In genomic region chr11:72402017-72402416, GRCm38 (mm10) we compare ENCODE assay signal across 16 mouse cellular contexts. TPM values are rescaled to one million over a fixed set of nuclear protein-coding genes. Genes with fewer than 3 reads are reported as not detected.
DNase-seq lines count a peak whose midpoint lies in the region; ATAC-seq and TF ChIP-seq lines count a peak whose summit lies in the region.
"Had no signal": no experiment of that assay in that cellular context is flagged by ENCODE, and none has a peak within 500 bp of the region (broad histone marks: within the 10 kb centered on the region; RNA-seq: fewer than 3 reads in every experiment).

No protein-coding gene starts in this region.

- H3K4me3 ChIP-seq in heart, embryonic 16.5 days (ENCODE audit: low read length) = no peak overlapping the region
- no peak overlapping the region for H3K4me3 ChIP-seq in ES-Bruce4 (ENCODE audit: low read depth, low read length)
- no peak overlapping the region for H3K4me3 ChIP-seq in kidney, embryonic 16.5 days (ENCODE audit: low read length)
- H3K4me3 ChIP-seq: erythroblast, embryonic 14.5 days had no signal

- TF ChIP-seq EP300 in ES-Bruce4 (IDR thresholded peaks at IDR 0.05; ENCODE audit: insufficient read depth, low read depth, low read length) = no peak

- no peak; the same call in 1 of the 2 replicates for ATAC-seq in heart, embryonic 16.5 days (replicated peaks; ENCODE audit: extremely low read depth, insufficient read depth, low FRiP score)
- ATAC-seq in kidney, embryonic 16.5 days (ENCODE audit: low FRiP score, low TSS enrichment) = peak; percentile 77
- ATAC-seq: CD4-positive, CD25-positive, alpha-beta regulatory T cell, adult 4 months had no signal

- H3K36me3 ChIP-seq in heart, embryonic 16.5 days (ENCODE audit: control insufficient read depth, insufficient read depth) = peaks cover 25% of the 10 kb centered on the region
- peaks cover 2% of the 10 kb centered on the region; the same call in 1 of the 2 replicates for H3K36me3 ChIP-seq in ES-Bruce4 (ENCODE audit: control insufficient read depth, insufficient read depth, low read length, poor library complexity, severe bottlenecking)
- H3K36me3 ChIP-seq in kidney, embryonic 16.5 days (ENCODE audit: insufficient read depth, low read length) = peaks cover 21% of the 10 kb centered on the region

- H3K9me3 ChIP-seq in heart, embryonic 16.5 days (replicated peaks; ENCODE audit: control insufficient read depth, low read length) = no peaks in the 10 kb centered on the region
- H3K9me3 ChIP-seq in ES-Bruce4 (replicated peaks; ENCODE audit: control insufficient read depth, insufficient read depth, low read length, poor library complexity, severe bottlenecking) = no peaks in the 10 kb centered on the region
- no peaks in the 10 kb centered on the region for H3K9me3 ChIP-seq in kidney, embryonic 16.5 days (ENCODE audit: low read length)

- H3K9ac ChIP-seq in heart, embryonic 16.5 days (ENCODE audit: low read length) = peak overlapping the region; percentile 5; the same call in 1 of the 2 replicates
- H3K9ac ChIP-seq in ES-Bruce4 (ENCODE audit: low read depth, poor library complexity, severe bottlenecking) = no peak overlapping the region
- H3K9ac ChIP-seq in kidney, embryonic 16.5 days (replicated peaks; ENCODE audit: low read length) = no peak overlapping the region
- H3K9ac ChIP-seq: liver, embryonic 14.5 days had no signal

- no peaks in the 10 kb centered on the region for H3K27me3 ChIP-seq in heart, embryonic 16.5 days (ENCODE audit: control insufficient read depth, insufficient read depth, low read length)
- H3K27me3 ChIP-seq in ES-Bruce4 (ENCODE audit: control insufficient read depth, insufficient read depth, low read length, poor library complexity, severe bottlenecking) = no peaks in the 10 kb centered on the region
- no peaks in the 10 kb centered on the region for H3K27me3 ChIP-seq in kidney, embryonic 16.5 days (ENCODE audit: insufficient read depth, low read length)

- H3K27ac ChIP-seq in heart, embryonic 16.5 days (ENCODE audit: low read length) = peak overlapping the region; percentile 43
- H3K27ac ChIP-seq in ES-Bruce4 (ENCODE audit: insufficient read depth, low read length) = peak overlapping the region; percentile 0; the same call in 1 of the 2 replicates
- H3K27ac ChIP-seq in kidney, embryonic 16.5 days (ENCODE audit: low read length) = peak overlapping the region; percentile 81
- H3K27ac ChIP-seq: liver, embryonic 14.5 days had no signal

- no peak overlapping the region for H3K4me2 ChIP-seq in heart, embryonic 16.5 days (ENCODE audit: low read depth, low read length)
- H3K4me2 ChIP-seq in kidney, embryonic 16.5 days (replicated peaks; ENCODE audit: low read depth, low read length) = peak overlapping the region; percentile 3

- intact Hi-C loops in heart, postnatal 14 days (cut with DNase I) = no loop called here

- whole genome bisulfite sequencing in heart, embryonic 16.5 days = 43% methylated on average over 5 of the region's 5 CpGs
- 27% methylated on average over 5 of the region's 5 CpGs for WGBS in kidney, embryonic 16.5 days

- no peak for TF ChIP-seq POLR2A in ES-Bruce4 (IDR thresholded peaks at IDR 0.05; ENCODE audit: insufficient read depth, low read length)

- no peak for DNase-seq in heart, postnatal 14 days
- peak; percentile 90 for DNase-seq in ZHBTc4 (ENCODE audit: low read depth, low spot score)
- no peak for DNase-seq in c-Kit-positive CD71-positive TER-119-positive erythroid progenitor cells, embryonic 14.5 days (ENCODE audit: low spot score)
- DNase-seq in embryo, embryonic 9.5 days (ENCODE audit: extremely low spot score) = no peak
- DNase-seq: adrenal gland, postnatal 25 days; heart, postnatal 10 days; right cerebral cortex, postnatal 14 days had no signal

- TF ChIP-seq CTCF in ES-Bruce4 (IDR thresholded peaks at IDR 0.05; ENCODE audit: low read depth, low read length) = no peak

- H3K4me1 ChIP-seq in heart, embryonic 16.5 days (ENCODE audit: control insufficient read depth, insufficient read depth, low read length) = peaks cover 54% of the 10 kb centered on the region
- H3K4me1 ChIP-seq in ES-Bruce4 (ENCODE audit: control insufficient read depth, insufficient read depth, low read length) = peaks cover 23% of the 10 kb centered on the region
- peaks cover 75% of the 10 kb centered on the region for H3K4me1 ChIP-seq in kidney, embryonic 16.5 days (ENCODE audit: insufficient read depth, low read length)

RNA-seq across cellular contexts. Expression of gene Smtnl2, which starts 9.5 kb away (rescaled TPM):
- polyA plus RNA-seq in heart, embryonic 16.5 days (2015; fragmentation: Nextera tagmentation; extraction: Ambion mirVana) = 115 and 121 TPM in 2 replicates
- total RNA-seq in heart, postnatal 14 days (2021) = 10 to 100 TPM; 27.1 to 30.5 TPM
- polyA plus RNA-seq in ES-Bruce4 (2011; ENCODE audit: insufficient read depth, insufficient read length, low read depth, missing spikeins) = 19.7 and 24.3 TPM in 2 replicates
- polyA plus RNA-seq in kidney, embryonic 16.5 days (2015; fragmentation: Nextera tagmentation; extraction: Ambion mirVana) = 109 and 124 TPM in 2 replicates
- total RNA-seq: neutrophil, adult 5-6 weeks had no signal
- polyA plus RNA-seq: erythroblast, embryonic 14.5 days had no signal

RNA-seq across cellular contexts. Expression of gene Ggt6, which starts 33.3 kb away (rescaled TPM):
- 0.17 TPM in 1 of 2 replicates, not detected in the other for polyA plus RNA-seq in heart, embryonic 16.5 days (2015; fragmentation: Nextera tagmentation; extraction: Ambion mirVana)
- under 1 TPM in 1 of 2 experiments, not detected in 1; 0.39 TPM for total RNA-seq in heart, postnatal 14 days (2021)
- polyA plus RNA-seq in ES-Bruce4 (2011; ENCODE audit: insufficient read depth, insufficient read length, low read depth, missing spikeins) = not detected in 2 replicates
- 1.6 and 2.2 TPM in 2 replicates for polyA plus RNA-seq in kidney, embryonic 16.5 days (2015; fragmentation: Nextera tagmentation; extraction: Ambion mirVana)
- total RNA-seq: common myeloid progenitor, adult 5-6 weeks; heart, postnatal 10 days; layer of hippocampus, postnatal 10 days; neutrophil, adult 5-6 weeks had no signal
- polyA plus RNA-seq: CD4-positive, CD25-positive, alpha-beta regulatory T cell, adult 4 months; erythroblast, embryonic 14.5 days had no signal

RNA-seq across cellular contexts. Expression of gene Mybbp1a, which starts 39.1 kb away (rescaled TPM):
- 70.2 and 81.8 TPM in 2 replicates for polyA plus RNA-seq in heart, embryonic 16.5 days (2015; fragmentation: Nextera tagmentation; extraction: Ambion mirVana)
- total RNA-seq in heart, postnatal 14 days (2021) = 10 to 100 TPM; 38.0 to 38.4 TPM
- polyA plus RNA-seq in ES-Bruce4 (2011; ENCODE audit: insufficient read depth, insufficient read length, low read depth, missing spikeins) = 296 and 298 TPM in 2 replicates
- polyA plus RNA-seq in kidney, embryonic 16.5 days (2015; fragmentation: Nextera tagmentation; extraction: Ambion mirVana) = 175 and 177 TPM in 2 replicates

RNA-seq across cellular contexts. Expression of gene Tekt1, which starts 39.8 kb away (rescaled TPM):
- polyA plus RNA-seq in heart, embryonic 16.5 days (2015; fragmentation: Nextera tagmentation; extraction: Ambion mirVana) = 1.7 and 2.5 TPM in 2 replicates
- total RNA-seq in heart, postnatal 14 days (2021) = under 1 TPM in 1 of 2 experiments, not detected in 1; 0.26 TPM
- polyA plus RNA-seq in ES-Bruce4 (2011; ENCODE audit: insufficient read depth, insufficient read length, low read depth, missing spikeins) = 0.64 and 0.87 TPM in 2 replicates
- 6.1 and 6.5 TPM in 2 replicates for polyA plus RNA-seq in kidney, embryonic 16.5 days (2015; fragmentation: Nextera tagmentation; extraction: Ambion mirVana)
- total RNA-seq: neutrophil, adult 5-6 weeks had no signal
- polyA plus RNA-seq: CD4-positive, CD25-positive, alpha-beta regulatory T cell, adult 4 months; erythroblast, embryonic 14.5 days; liver, embryonic 14.5 days had no signal

Comparison
In these comparisons a context has a peak if more than half of its experiments do, and no peak if none do; other contexts are left out.
1. H3K27ac ChIP-seq: peak in every context shown above with its lines; median percentile 81 in kidney, embryonic 16.5 days; 43 in heart, embryonic 16.5 days; 0 in ES-Bruce4.